Mouse (Mus musculus): Measurements from ENCODE around the gene Thap11.
"Not testable (repeated sequence)": the region's sequence is repeated elsewhere in the genome, so short reads cannot be mapped to it uniquely, and the experiment has no call there.

GRCm38 (mm10) chr8:105833740-105834139 lies 21.2 kb upstream of the Thap11 start:
- TF ChIP-seq POLR2A (IDR thresholded peaks at IDR 0.05; ENCODE audit: low read depth, low read length); CTCF (conservative IDR thresholded peaks at IDR 0.05; ENCODE audit: insufficient read depth, insufficient read length, low read depth, low read length): not testable (repeated sequence)
